Mouse (Mus musculus): ENCODE data around the gene Elmod1. TPM values are rescaled to one million over a fixed set of nuclear protein-coding genes. Genes with fewer than 3 reads are reported as not detected.

Elmod1 gene
- 0.09 and 0.12 TPM in 2 replicates for polyA plus RNA-seq (2015; fragmentation: Nextera tagmentation; extraction: Ambion mirVana)

GRCm38 (mm10) chr9:53975122-53975518 is at the start of gene Elmod1:
TSS of gene Elmod1 (minus strand) at chr9:53975301.

Other genes with a start within 250 kb of the Elmod1 start
- gene Slc35f2, start 203.8 kb downstream of the Elmod1 start, polyA plus RNA-seq (2015; fragmentation: Nextera tagmentation; extraction: Ambion mirVana) = 0.12 TPM in 1 of 2 replicates, not detected in the other
- gene Sln, start 125.1 kb downstream of the Elmod1 start, polyA plus RNA-seq (2015; fragmentation: Nextera tagmentation; extraction: Ambion mirVana) = 1,790 and 2,883 TPM in 2 replicates
- 0.08 and 0.11 TPM in 2 replicates for gene Tnfaip8l3, start 93.1 kb upstream of the Elmod1 start, polyA plus RNA-seq (2015; fragmentation: Nextera tagmentation; extraction: Ambion mirVana)

Measured in skeletal muscle tissue, postnatal 0 days (tissue).